Mouse (Mus musculus) liver, postnatal 0 days (tissue): Measurements from ENCODE around the gene Tmem81.

ENCODE experiments used
- CTCF ChIP-seq: sonication (generic); IDR thresholded peaks from 2 replicates; pipeline ENCODE4 v1.5.1; 2016; ENCODE audit warnings: antibody characterized with exemption, low read depth
- EP300 ChIP-seq: IDR thresholded peaks from 2 replicates; pipeline ENCODE4 v1.6.1; 2016; ENCODE audit warnings: antibody characterized with exemption, low read depth, mild to moderate bottlenecking

GRCm38 (mm10) chr1:132557901-132558631 lies 52.0 kb downstream of the Tmem81 start:
- no peak for TF ChIP-seq CTCF
- TF ChIP-seq EP300: no peak
